ENCODE assay signal across 9 mouse cellular contexts in genomic region chr17:88542771-88543416, GRCm38 (mm10). TPM values are rescaled to one million over a fixed set of nuclear protein-coding genes. Genes with fewer than 3 reads are reported as not detected.
DNase-seq lines count a peak whose midpoint lies in the region; ATAC-seq lines count a peak whose summit lies in the region.
"Had no signal": no experiment of that assay in that cellular context is flagged by ENCODE, and none has a peak within 500 bp of the region (broad histone marks: within the 10 kb centered on the region; RNA-seq: fewer than 3 reads in every experiment).

No protein-coding gene starts in this region.

- H3K4me3 ChIP-seq in midbrain, embryonic 12.5 days, result no peak overlapping the region

- 42% methylated on average over 15 of the region's 15 CpGs for WGBS in midbrain, embryonic 12.5 days

- H3K4me1 ChIP-seq in midbrain, embryonic 12.5 days, result peaks cover 5% of the 10 kb centered on the region

- H3K4me2 ChIP-seq in midbrain, embryonic 12.5 days (replicated peaks), result no peak overlapping the region

- H3K27ac ChIP-seq in midbrain, embryonic 12.5 days (replicated peaks), result no peak overlapping the region

- no peak overlapping the region for H3K9ac ChIP-seq in midbrain, embryonic 12.5 days (replicated peaks)

- peak; percentile 37 to 50 for DNase-seq in cerebellum, adult 18-20 months
- DNase-seq in cerebellum, adult 11 months, result no peak
- DNase-seq in embryo, embryonic 10 days (ENCODE audit: low spot score), result peak; percentile 60
- DNase-seq in kidney, adult 8-10 months, result peak; percentile 68 to 84
- DNase-seq in right cerebral cortex, postnatal 36 days (ENCODE audit: low spot score in 2 of 2), result no peak
- DNase-seq in layer of hippocampus, postnatal 10 days (ENCODE audit: low spot score in 2 of 2), result no peak
- DNase-seq in heart, adult 9 months (ENCODE audit: low spot score in 2 of 2), result no peak

- no peaks in the 10 kb centered on the region for H3K27me3 ChIP-seq in midbrain, embryonic 12.5 days

- H3K36me3 ChIP-seq in midbrain, embryonic 12.5 days, result peaks cover 27% of the 10 kb centered on the region

- H3K9me3 ChIP-seq in midbrain, embryonic 12.5 days, result no peaks in the 10 kb centered on the region

- ATAC-seq in midbrain, embryonic 12.5 days (ENCODE audit: low FRiP score, low read depth), result peak; percentile 52; the same call in 1 of the 2 replicates

RNA-seq across cellular contexts. Expression of gene Ppp1r21, which starts 13.0 kb away (rescaled TPM):
- 24.2 and 24.5 TPM in 2 replicates for polyA plus RNA-seq in midbrain, embryonic 12.5 days (2016; fragmentation: Nextera tagmentation; extraction: Ambion mirVana)
- 10 to 100 TPM; 71.4 to 72.7 TPM for total RNA-seq in layer of hippocampus, postnatal 10 days (2021)

RNA-seq across cellular contexts. Expression of gene Ston1, which starts 54.6 kb away (rescaled TPM):
- polyA plus RNA-seq in midbrain, embryonic 12.5 days (2016; fragmentation: Nextera tagmentation; extraction: Ambion mirVana), result 1.6 and 2.7 TPM in 2 replicates
- 10 to 100 TPM; 10.1 to 12.7 TPM for total RNA-seq in layer of hippocampus, postnatal 10 days (2021)
- total RNA-seq: common myeloid progenitor, adult 5-6 weeks had no signal

Comparison
In these comparisons a context has a peak if more than half of its experiments do, and no peak if none do; other contexts are left out.
1. DNase-seq: peak in cerebellum, adult 18-20 months (2 of 2), embryo, embryonic 10 days (single experiment) and kidney, adult 8-10 months (2 of 2); none in cerebellum, adult 11 months (single experiment), right cerebral cortex, postnatal 36 days (0 of 2), layer of hippocampus, postnatal 10 days (0 of 2) and heart, adult 9 months (0 of 2).